Comparison of ENCODE assay signal across 9 mouse cellular contexts in the genomic region with DNA sequence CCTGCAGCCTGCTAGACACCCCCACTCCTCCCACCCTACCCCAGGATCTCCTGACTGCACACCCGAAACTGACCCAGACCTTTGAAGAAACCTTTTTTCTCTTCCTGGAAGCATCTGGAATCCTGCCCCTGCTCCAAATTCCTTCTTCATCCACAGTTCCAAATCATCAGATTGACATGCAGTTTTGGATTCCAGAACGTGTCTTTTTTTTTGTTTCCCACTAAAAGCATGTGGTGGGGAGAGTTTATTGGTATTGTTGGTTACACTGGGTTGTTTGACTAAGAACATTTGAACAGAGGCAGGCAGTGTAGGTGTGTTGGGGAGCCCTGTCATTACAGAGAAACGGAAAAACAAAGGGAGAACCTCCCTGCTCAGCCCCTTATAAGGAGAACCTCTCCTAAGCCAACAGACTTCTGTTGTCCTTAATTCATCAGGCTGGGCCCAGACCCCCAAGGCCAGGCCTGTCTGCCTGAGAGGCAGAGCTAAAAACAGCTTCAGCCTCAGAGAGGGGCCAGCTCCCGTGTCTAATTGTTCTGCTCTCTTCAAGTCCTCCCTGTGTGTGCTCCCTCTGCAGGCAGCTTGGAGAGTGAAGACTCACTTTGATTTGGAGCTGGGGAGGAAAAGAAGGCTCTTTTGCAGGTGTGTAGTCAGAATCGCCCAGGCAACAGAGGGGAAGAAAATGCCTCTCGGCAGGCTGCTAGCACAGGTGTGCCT.
DNase-seq lines count a peak whose midpoint lies in the region; ATAC-seq and TF ChIP-seq lines count a peak whose summit lies in the region.
"Had no signal": no experiment of that assay in that cellular context is flagged by ENCODE, and none has a peak within 500 bp of the region (broad histone marks: within the 10 kb centered on the region; RNA-seq: fewer than 3 reads in every experiment).

No protein-coding gene starts in this region.

- DNase-seq in cerebellum, postnatal 10 days: peak; percentile 36 to 61
- no peak for DNase-seq in cerebellum, postnatal 36 days
- DNase-seq in ES-E14 (ENCODE audit: low read depth, low spot score): peak; percentile 16
- DNase-seq in right cerebral cortex, postnatal 10 days (ENCODE audit: low spot score in 2 of 2): peak; percentile 59 to 69
- no peak for DNase-seq in c-Kit-positive CD71-positive TER-119-positive erythroid progenitor cells, embryonic 14.5 days (ENCODE audit: low spot score)

- peak; percentile 67 for TF ChIP-seq CTCF in intestine, postnatal 0 days (IDR thresholded peaks at IDR 0.05; ENCODE audit: low read depth)

- 46% methylated on average over 6 of the region's 6 CpGs for WGBS in forebrain, embryonic 16.5 days
- 44% methylated on average over 6 of the region's 6 CpGs for WGBS in intestine, postnatal 0 days
- WGBS in lung, embryonic 15.5 days: 41% methylated on average over 6 of the region's 6 CpGs

- no peak overlapping the region for H3K9ac ChIP-seq in ES-E14 (ENCODE audit: insufficient read depth, low read depth, low read length, poor library complexity, severe bottlenecking)
- no peak overlapping the region for H3K9ac ChIP-seq in forebrain, embryonic 16.5 days (replicated peaks; ENCODE audit: low read depth, low read length)
- no peak overlapping the region for H3K9ac ChIP-seq in intestine, postnatal 0 days (ENCODE audit: low read depth, low read length)
- no peak overlapping the region for H3K9ac ChIP-seq in lung, embryonic 15.5 days

- peaks cover 0 to 10% of the 10 kb centered on the region in 2 experiments; a peak in 2 of 4 replicates for H3K4me1 ChIP-seq in ES-E14 (ENCODE audit: control insufficient read depth in 2 of 2, insufficient read depth in 2 of 2, low read length in 2 of 2, poor library complexity in 1 of 2)
- 0 out of 2 replicates have a peak, but pooled peaks cover 4% of the 10 kb centered on the region for H3K4me1 ChIP-seq in forebrain, embryonic 16.5 days (replicated peaks; ENCODE audit: control insufficient read depth, insufficient read depth, low read length)
- H3K4me1 ChIP-seq in intestine, postnatal 0 days (replicated peaks; ENCODE audit: control insufficient read depth, insufficient read depth, low read length): no peaks in the 10 kb centered on the region
- peaks cover 11% of the 10 kb centered on the region for H3K4me1 ChIP-seq in lung, embryonic 15.5 days
- H3K4me1 ChIP-seq: megakaryocyte, embryonic 14.5 days had no signal

- in situ Hi-C loops in ES-E14 (cut with MboI; ENCODE audit: low sequenced_read_pairs in 2 of 2, unreplicated experiment in 2 of 2): no loop called here

- no peaks in the 10 kb centered on the region for H3K36me3 ChIP-seq in ES-E14 (ENCODE audit: control insufficient read depth, insufficient read depth, low read length, poor library complexity, severe bottlenecking)
- H3K36me3 ChIP-seq in forebrain, embryonic 16.5 days (ENCODE audit: control insufficient read depth, insufficient read depth): no peaks in the 10 kb centered on the region
- no peaks in the 10 kb centered on the region for H3K36me3 ChIP-seq in intestine, postnatal 0 days (ENCODE audit: control insufficient read depth, insufficient read depth)
- no peaks in the 10 kb centered on the region for H3K36me3 ChIP-seq in lung, embryonic 15.5 days

- H3K27me3 ChIP-seq in forebrain, embryonic 16.5 days (replicated peaks; ENCODE audit: control insufficient read depth, insufficient read depth, low read length): no peaks in the 10 kb centered on the region
- H3K27me3 ChIP-seq in intestine, postnatal 0 days (replicated peaks; ENCODE audit: control insufficient read depth, insufficient read depth, low read length): no peaks in the 10 kb centered on the region
- no peaks in the 10 kb centered on the region for H3K27me3 ChIP-seq in lung, embryonic 15.5 days
- H3K27me3 ChIP-seq: megakaryocyte, embryonic 14.5 days had no signal

- ATAC-seq in forebrain, embryonic 16.5 days: peak; percentile 49; the same call in 1 of the 2 replicates
- ATAC-seq in intestine, postnatal 0 days: no peak
- ATAC-seq in lung, embryonic 15.5 days (ENCODE audit: borderline replicate concordance, extremely low read depth, low FRiP score, low TSS enrichment): peak; percentile 63; the same call in 1 of the 2 replicates

- no peaks in the 10 kb centered on the region for H3K9me3 ChIP-seq in ES-E14 (ENCODE audit: control insufficient read depth, insufficient read depth, low read depth, low read length)
- no peaks in the 10 kb centered on the region for H3K9me3 ChIP-seq in forebrain, embryonic 16.5 days (ENCODE audit: control insufficient read depth, low read length)
- H3K9me3 ChIP-seq in intestine, postnatal 0 days (ENCODE audit: control insufficient read depth): no peaks in the 10 kb centered on the region
- H3K9me3 ChIP-seq in lung, embryonic 15.5 days: no peaks in the 10 kb centered on the region

- no peak overlapping the region for H3K27ac ChIP-seq in ES-E14 (ENCODE audit: insufficient read depth, low read depth, low read length, poor library complexity, severe bottlenecking)
- H3K27ac ChIP-seq in forebrain, embryonic 16.5 days (ENCODE audit: low read length): no peak overlapping the region
- no peak overlapping the region; the same call in 1 of the 2 replicates for H3K27ac ChIP-seq in intestine, postnatal 0 days (ENCODE audit: low read depth, low read length)
- H3K27ac ChIP-seq in lung, embryonic 15.5 days: 0 out of 2 replicates have a peak overlapping the region, but pooled peaks have one; percentile 37

- no peak overlapping the region for H3K4me2 ChIP-seq in forebrain, embryonic 16.5 days (ENCODE audit: low read length)
- no peak overlapping the region for H3K4me2 ChIP-seq in intestine, postnatal 0 days (replicated peaks; ENCODE audit: low read depth)
- no peak overlapping the region for H3K4me2 ChIP-seq in lung, embryonic 15.5 days

- H3K4me3 ChIP-seq in ES-E14 (ENCODE audit: insufficient read depth in 1 of 2, low read depth in 1 of 2, low read length in 2 of 2, poor library complexity in 1 of 2, severe bottlenecking in 1 of 2): no peak overlapping the region
- H3K4me3 ChIP-seq in forebrain, embryonic 16.5 days (replicated peaks; ENCODE audit: low read length): no peak overlapping the region
- H3K4me3 ChIP-seq in intestine, postnatal 0 days (ENCODE audit: low read depth, low read length): no peak overlapping the region
- H3K4me3 ChIP-seq in lung, embryonic 15.5 days: no peak overlapping the region
- H3K4me3 ChIP-seq: megakaryocyte, embryonic 14.5 days had no signal

TF ChIP-seq in ES-E14, 5 proteins besides CTCF, POLR2A, EP300 and RAD21:
- TF ChIP-seq MAFK (IDR thresholded peaks at IDR 0.05; ENCODE audit: insufficient read depth, low read depth, low read length) (no peak), ZC3H11A (IDR thresholded peaks at IDR 0.05; ENCODE audit: borderline replicate concordance, low read depth, low read length) (no peak), CHD2 (IDR thresholded peaks at IDR 0.05; ENCODE audit: low read depth, low read length) (no peak), HCFC1 (IDR thresholded peaks at IDR 0.05; ENCODE audit: borderline replicate concordance, insufficient read depth, low read length) (no peak), ZNF384 (IDR thresholded peaks at IDR 0.05; ENCODE audit: low read depth, low read length) (no peak)

Comparison
In these comparisons a context has a peak if more than half of its experiments do, and no peak if none do; other contexts are left out.
1. DNase-seq: peak in cerebellum, postnatal 10 days (2 of 2), ES-E14 (single experiment) and right cerebral cortex, postnatal 10 days (2 of 2); none in cerebellum, postnatal 36 days (0 of 2) and c-Kit-positive CD71-positive TER-119-positive erythroid progenitor cells, embryonic 14.5 days (single experiment).